Comparison of ENCODE assay signal across 13 mouse cellular contexts in the genomic region with DNA sequence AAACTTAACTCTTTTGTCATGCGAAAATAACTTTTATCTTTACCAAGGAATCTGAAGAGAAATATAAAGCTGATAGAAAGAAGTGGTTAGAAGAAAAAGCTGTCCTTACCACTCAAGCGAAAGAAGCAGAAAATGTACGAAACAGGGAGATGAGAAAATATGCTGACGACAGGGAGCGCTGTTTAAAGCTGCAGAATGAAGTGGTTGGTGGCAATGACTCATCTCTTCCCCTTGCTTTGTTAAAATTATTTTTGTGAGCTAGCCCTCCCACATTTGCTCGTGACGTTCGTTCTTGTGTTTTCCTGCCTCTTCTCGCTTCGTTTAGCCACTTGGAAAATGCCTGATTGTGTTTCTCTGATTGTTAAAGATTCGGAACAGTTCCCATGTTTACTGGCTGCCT. TPM values are rescaled to one million over a fixed set of nuclear protein-coding genes. Genes with fewer than 3 reads are reported as not detected.
DNase-seq lines count a peak whose midpoint lies in the region; ATAC-seq lines count a peak whose summit lies in the region.
"Had no signal": no experiment of that assay in that cellular context is flagged by ENCODE, and none has a peak within 500 bp of the region (broad histone marks: within the 10 kb centered on the region; RNA-seq: fewer than 3 reads in every experiment).

No protein-coding gene starts in this region.

- no peak overlapping the region for H3K4me2 ChIP-seq in intestine, embryonic 16.5 days (ENCODE audit: low read depth, low read length)
- H3K4me2 ChIP-seq: liver, embryonic 12.5 days had no signal

- no peaks in the 10 kb centered on the region for H3K9me3 ChIP-seq in intestine, embryonic 16.5 days (ENCODE audit: control insufficient read depth, low read length)
- H3K9me3 ChIP-seq: G1E; liver, embryonic 12.5 days had no signal

- no peak overlapping the region for H3K9ac ChIP-seq in intestine, embryonic 16.5 days (ENCODE audit: low read depth, low read length)
- H3K9ac ChIP-seq: liver, embryonic 12.5 days had no signal

- no peak for ATAC-seq in intestine, embryonic 16.5 days
- ATAC-seq: liver, embryonic 12.5 days had no signal

- WGBS in intestine, embryonic 16.5 days, result 90% methylated on average over 11 of the region's 11 CpGs

- H3K27ac ChIP-seq in intestine, embryonic 16.5 days (ENCODE audit: low read length), result no peak overlapping the region
- H3K27ac ChIP-seq: liver, embryonic 12.5 days had no signal

- no peak overlapping the region for H3K4me3 ChIP-seq in intestine, embryonic 16.5 days (ENCODE audit: low read length)
- H3K4me3 ChIP-seq: liver, embryonic 12.5 days; myocyte had no signal

- no peaks in the 10 kb centered on the region; the same call in 1 of the 2 replicates for H3K36me3 ChIP-seq in intestine, embryonic 16.5 days (ENCODE audit: control insufficient read depth, insufficient read depth, low read length)

- no peaks in the 10 kb centered on the region for H3K27me3 ChIP-seq in intestine, embryonic 16.5 days (replicated peaks; ENCODE audit: control insufficient read depth, insufficient read depth, low read length)
- H3K27me3 ChIP-seq: liver, embryonic 12.5 days had no signal

- peak; percentile 24 for DNase-seq in layer of hippocampus, adult 11-12 months (ENCODE audit: low spot score)
- no peak for DNase-seq in layer of hippocampus, postnatal 36 days
- DNase-seq in ZHBTc4 (ENCODE audit: low read depth, low spot score), result peak; percentile 9
- DNase-seq in induced T-regulatory cell, adult 2 months (ENCODE audit: low read depth), result peak; percentile 73
- peak; percentile 52 to 70 for DNase-seq in right cerebral cortex, adult 2 months (ENCODE audit: low spot score in 2 of 2)
- no peak for DNase-seq in thymus, postnatal 14 days
- no peak for DNase-seq in kidney, adult 9 months
- DNase-seq: cerebellum, adult 9-10 months; thymus, adult 18-20 months had no signal

- H3K4me1 ChIP-seq in intestine, embryonic 16.5 days (ENCODE audit: control insufficient read depth, insufficient read depth, low read length), result no peaks in the 10 kb centered on the region
- H3K4me1 ChIP-seq: liver, embryonic 12.5 days had no signal

RNA-seq across cellular contexts. Expression of a gene that starts 37.2 kb away (rescaled TPM):
- 1 to 10 TPM; 1.2 to 1.5 TPM for total RNA-seq in layer of hippocampus, postnatal 36 days (2021)
- 40.8 and 48.4 TPM in 2 replicates for polyA plus RNA-seq in intestine, embryonic 16.5 days (2015; fragmentation: Nextera tagmentation; extraction: Ambion mirVana)

Comparison
In these comparisons a context has a peak if more than half of its experiments do, and no peak if none do; other contexts are left out.
1. DNase-seq: peak in layer of hippocampus, adult 11-12 months (single experiment), ZHBTc4 (single experiment), induced T-regulatory cell, adult 2 months (single experiment) and right cerebral cortex, adult 2 months (2 of 2); none in layer of hippocampus, postnatal 36 days (0 of 2), thymus, postnatal 14 days (single experiment) and kidney, adult 9 months (single experiment).